Mouse (Mus musculus): ENCODE measurements at regions not wholly inside any gene's neighbourhood (a gene's known extent, or its start where the extent isn't known, plus 50 kb on each side); places are given as distances from the start of the nearest gene placed in this dataset.
A peak's percentile ranks its signal among the peaks of the same experiment; 100 is the strongest.

DNA sequence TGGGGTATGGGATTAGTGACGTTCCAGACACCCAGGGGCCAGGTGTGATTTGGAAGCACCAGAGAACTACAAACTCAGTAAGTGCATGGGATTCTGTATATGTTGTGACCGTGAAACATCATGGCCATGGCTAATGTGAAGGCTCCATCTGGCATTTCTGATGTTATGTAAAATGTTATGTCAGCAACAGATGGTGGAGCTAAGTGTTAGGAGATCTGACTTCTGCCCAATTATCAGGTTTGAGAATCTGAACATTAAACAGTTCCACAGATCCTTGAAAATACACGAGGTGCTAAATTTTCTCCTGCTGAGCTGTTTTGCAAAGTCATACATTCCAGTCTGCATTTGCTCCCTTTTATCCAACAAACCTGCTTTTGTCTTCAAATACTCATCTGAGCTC lies 223.6 kb upstream of the Egfl6 start:
- ATAC-seq (replicated peaks; ENCODE audit: low FRiP score, low TSS enrichment, poor library complexity, severe bottlenecking): no peak

DNA sequence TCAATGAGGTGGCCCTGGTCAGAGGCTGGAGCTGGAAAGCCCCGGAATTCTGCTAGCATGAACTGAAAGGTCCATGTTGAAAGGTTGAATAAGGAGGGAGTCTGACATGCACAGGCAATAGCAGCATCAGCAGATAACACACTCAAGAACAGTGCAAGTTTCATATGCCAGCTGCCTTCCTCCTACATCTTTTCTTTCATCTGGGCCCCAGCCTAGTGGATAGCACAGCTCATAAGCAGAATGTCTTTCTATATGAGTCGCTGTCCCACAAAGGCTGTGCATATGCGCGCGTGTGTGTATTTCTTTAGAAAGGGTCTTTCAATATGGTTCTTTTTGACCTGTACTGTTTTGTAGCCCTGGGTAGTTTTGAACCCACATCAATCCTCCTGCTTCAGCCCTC lies 222.7 kb upstream of the Egfl6 start:
- ATAC-seq (replicated peaks; ENCODE audit: low FRiP score, low TSS enrichment, poor library complexity, severe bottlenecking): no peak

DNA sequence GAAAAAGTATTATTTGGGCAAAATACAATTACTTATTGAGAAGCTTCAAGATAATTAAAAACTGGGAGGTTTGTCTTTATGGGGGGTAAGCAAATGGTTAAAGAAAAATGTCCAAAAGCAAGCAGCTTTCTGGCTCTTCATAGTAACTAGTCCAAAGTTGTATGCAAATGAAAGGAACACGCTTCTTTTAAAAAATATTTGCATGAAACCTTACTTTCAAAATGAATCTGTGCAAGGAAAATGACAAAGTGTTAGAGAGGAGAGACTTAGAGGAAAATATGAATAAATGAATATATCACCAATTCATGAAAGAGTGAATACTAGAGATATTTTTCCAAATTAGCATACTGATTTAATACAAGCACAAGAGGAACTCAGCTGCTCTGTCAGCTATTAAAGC lies 220.4 kb upstream of the Egfl6 start:
- no peak for ATAC-seq (replicated peaks; ENCODE audit: low FRiP score, low TSS enrichment, poor library complexity, severe bottlenecking)

GRCm38 (mm10) chrX:166805480-166805879 lies 220.0 kb upstream of the Egfl6 start:
- ATAC-seq (replicated peaks; ENCODE audit: low FRiP score, low TSS enrichment, poor library complexity, severe bottlenecking): no peak

DNA sequence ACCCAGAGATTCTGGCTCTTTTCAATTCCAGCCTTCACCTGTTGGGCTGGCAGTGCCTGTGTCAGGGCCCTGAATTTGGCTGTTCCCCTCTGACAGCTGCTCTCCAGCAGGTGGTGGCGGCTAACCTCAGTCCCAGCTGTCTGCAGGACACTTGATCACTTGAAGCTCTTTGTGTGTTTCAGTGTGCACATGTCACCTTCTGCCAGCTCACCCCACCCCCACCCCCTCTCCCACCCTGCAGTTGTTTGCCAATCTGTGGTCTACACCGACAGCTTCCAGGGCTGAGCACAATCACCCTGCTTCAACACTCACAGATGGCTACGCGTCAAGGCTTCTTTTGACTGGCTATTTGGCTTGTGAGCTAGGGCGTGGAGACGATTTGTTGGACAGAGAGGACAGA lies 217.7 kb upstream of the Egfl6 start:
- ATAC-seq (replicated peaks; ENCODE audit: low FRiP score, low TSS enrichment, poor library complexity, severe bottlenecking): no peak

DNA sequence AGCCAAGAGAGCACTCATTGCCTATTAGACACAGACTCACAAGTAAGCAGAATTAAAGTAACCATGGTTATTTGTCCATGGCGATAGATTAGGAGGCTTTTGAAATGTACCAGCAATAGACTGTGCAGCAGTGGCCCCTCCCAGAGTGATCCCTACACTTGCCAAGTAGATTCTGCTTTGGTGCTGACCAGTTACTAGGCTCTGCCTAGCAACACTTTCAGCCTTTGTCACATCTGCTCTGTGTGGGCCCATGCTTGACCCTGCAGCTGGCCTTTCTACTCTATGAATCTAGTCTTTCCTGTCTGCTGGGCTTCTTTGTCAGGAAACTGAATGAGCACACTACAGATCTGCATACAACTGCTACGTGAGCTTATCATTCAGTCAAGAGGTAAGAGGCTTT lies 215.5 kb upstream of the Egfl6 start:
- no peak for ATAC-seq (replicated peaks; ENCODE audit: low FRiP score, low TSS enrichment, poor library complexity, severe bottlenecking)

- no peak for ATAC-seq (replicated peaks; ENCODE audit: low FRiP score, low TSS enrichment, poor library complexity, severe bottlenecking)
Measured at GRCm38 (mm10) chrX:166795651-166796050, 210.1 kb upstream of the Egfl6 start.

GRCm38 (mm10) chrX:166789031-166789430 lies 203.5 kb upstream of the Egfl6 start:
- no peak for ATAC-seq (replicated peaks; ENCODE audit: low FRiP score, low TSS enrichment, poor library complexity, severe bottlenecking)

GRCm38 (mm10) chrX:166787137-166787536 lies 201.6 kb upstream of the Egfl6 start:
- ATAC-seq (replicated peaks; ENCODE audit: low FRiP score, low TSS enrichment, poor library complexity, severe bottlenecking): peak; percentile 49; the same call in 1 of the 2 replicates

GRCm38 (mm10) chrX:166785615-166786014 lies 200.1 kb upstream of the Egfl6 start:
- peak; percentile 71 for ATAC-seq (replicated peaks; ENCODE audit: low FRiP score, low TSS enrichment, poor library complexity, severe bottlenecking)

DNA sequence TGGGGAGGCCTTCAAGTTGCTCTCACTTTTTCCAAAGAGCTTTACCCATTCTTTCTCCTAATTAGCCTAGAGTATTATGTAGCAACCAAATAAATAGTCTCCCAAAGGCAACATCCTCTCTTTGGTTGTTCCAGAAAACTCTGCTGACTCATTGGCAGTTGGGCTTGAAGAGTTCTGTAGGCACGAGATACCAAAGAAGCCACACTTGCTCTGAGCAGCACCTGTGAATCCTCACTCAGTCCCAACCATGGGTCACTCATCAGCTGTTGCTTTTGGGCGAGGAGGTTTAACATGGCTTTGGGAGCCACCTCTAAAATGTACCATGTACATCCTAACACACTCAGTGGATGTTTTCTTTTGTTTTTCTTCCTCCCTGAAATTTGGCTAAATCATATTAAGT lies 197.9 kb upstream of the Egfl6 start:
- ATAC-seq (replicated peaks; ENCODE audit: low FRiP score, low TSS enrichment, poor library complexity, severe bottlenecking): peak; percentile 87

DNA sequence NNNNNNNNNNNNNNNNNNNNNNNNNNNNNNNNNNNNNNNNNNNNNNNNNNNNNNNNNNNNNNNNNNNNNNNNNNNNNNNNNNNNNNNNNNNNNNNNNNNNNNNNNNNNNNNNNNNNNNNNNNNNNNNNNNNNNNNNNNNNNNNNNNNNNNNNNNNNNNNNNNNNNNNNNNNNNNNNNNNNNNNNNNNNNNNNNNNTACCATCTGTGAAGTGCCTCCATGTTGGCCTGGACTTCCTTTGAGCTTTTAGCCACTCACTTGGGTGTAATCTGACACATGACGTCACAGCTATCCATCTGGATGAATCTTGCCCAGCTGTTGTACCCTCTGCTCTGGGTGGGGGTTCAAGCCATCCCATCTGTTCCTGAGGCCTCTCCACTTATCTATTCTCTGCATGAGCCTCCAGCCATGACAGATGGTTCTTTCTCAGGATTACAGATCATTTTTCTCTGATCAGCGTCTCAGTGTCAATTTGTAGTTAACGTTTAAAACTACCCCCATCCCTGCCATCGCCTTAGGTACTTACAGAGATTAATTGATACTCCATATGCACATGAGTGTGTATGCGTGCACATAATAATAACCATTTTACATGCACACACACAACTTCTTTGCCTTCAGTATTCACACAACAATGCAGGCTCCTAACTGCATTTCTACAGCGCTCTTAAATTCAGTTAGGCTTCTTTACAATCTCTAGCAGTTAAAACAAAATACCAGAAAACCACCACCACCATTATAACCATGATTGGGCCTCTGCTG lies 194.0 kb upstream of the Egfl6 start:
- ATAC-seq (replicated peaks; ENCODE audit: low FRiP score, low TSS enrichment, poor library complexity, severe bottlenecking): peak; percentile 44; the same call in 1 of the 2 replicates

DNA sequence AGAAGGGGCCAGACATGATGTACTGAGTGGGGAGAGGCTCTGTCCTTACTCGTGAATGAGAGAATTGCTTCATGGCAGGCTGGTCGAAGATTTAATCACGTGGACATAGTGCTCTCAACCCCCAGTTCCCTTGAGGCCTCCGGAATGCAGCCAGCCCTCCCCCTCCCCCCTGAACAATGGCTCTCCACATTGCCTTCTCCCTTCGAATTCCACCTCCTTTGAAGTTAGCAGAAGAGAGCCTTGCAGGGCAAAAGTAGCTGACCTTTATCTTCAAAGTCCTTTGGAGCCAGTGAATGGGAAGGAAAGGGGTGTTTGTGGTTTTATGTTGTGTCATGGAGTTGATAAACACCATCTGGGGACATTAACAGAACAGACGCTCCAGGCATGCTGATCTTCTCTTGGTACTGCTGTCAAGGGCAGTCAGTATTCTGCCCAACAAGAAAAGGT lies 187.9 kb upstream of the Egfl6 start:
- ATAC-seq (replicated peaks; ENCODE audit: low FRiP score, low TSS enrichment, poor library complexity, severe bottlenecking): peak; percentile 97

GRCm38 (mm10) chrX:166766991-166767390 lies 181.5 kb upstream of the Egfl6 start:
- ATAC-seq (replicated peaks; ENCODE audit: low FRiP score, low TSS enrichment, poor library complexity, severe bottlenecking): no peak

DNA sequence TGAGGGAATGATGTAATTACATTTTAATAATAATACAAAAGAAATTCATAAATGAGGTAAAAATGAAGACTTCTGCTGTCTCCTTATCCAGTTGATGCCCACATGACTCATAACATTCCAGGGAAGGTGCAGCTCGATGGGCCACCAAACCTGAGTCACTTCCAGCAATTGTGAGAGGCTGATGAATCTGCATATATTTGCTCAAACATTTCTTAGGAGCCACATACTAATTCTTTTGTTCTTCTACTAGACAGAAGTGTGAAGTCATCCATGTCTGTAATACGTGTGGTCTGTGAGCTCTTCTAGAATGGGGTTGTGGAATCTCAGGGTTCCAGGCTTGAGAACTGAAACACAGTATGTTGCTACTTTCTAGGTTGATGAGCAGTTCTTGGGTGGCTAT lies 180.1 kb upstream of the Egfl6 start:
- ATAC-seq (replicated peaks; ENCODE audit: low FRiP score, low TSS enrichment, poor library complexity, severe bottlenecking): no peak

GRCm38 (mm10) chrX:166762098-166762497 lies 176.6 kb upstream of the Egfl6 start:
- ATAC-seq (replicated peaks; ENCODE audit: low FRiP score, low TSS enrichment, poor library complexity, severe bottlenecking): peak; percentile 99

DNA sequence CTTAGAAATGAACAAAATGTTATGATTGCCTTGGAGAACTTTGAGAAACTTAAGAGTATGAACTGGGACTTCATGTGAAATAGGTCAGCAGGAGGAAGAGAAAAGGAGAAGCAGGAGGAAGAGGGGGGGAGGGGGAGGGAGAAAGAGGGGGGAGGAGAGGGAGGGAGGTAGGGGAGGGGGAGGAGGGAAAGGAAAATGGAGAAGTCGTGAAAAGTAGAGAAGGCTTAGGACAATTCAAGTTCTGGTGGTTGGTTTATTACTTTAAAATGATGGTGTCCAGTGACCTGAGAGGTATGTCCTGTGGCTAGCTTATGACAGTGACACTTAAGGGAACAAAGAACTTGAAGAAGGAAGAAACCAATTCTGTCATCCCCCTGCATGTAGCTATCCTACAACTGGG lies 171.6 kb upstream of the Egfl6 start:
- ATAC-seq (replicated peaks; ENCODE audit: low FRiP score, low TSS enrichment, poor library complexity, severe bottlenecking): no peak

GRCm38 (mm10) chrX:166754967-166755654 lies 169.6 kb upstream of the Egfl6 start:
- peak; percentile 91 for ATAC-seq (replicated peaks; ENCODE audit: low FRiP score, low TSS enrichment, poor library complexity, severe bottlenecking)

- ATAC-seq (replicated peaks; ENCODE audit: low FRiP score, low TSS enrichment, poor library complexity, severe bottlenecking): no peak
Measured at GRCm38 (mm10) chrX:166749055-166749679, 163.6 kb upstream of the Egfl6 start.

GRCm38 (mm10) chrX:166731354-166731753 lies 145.8 kb upstream of the Egfl6 start:
- no peak for ATAC-seq (replicated peaks; ENCODE audit: low FRiP score, low TSS enrichment, poor library complexity, severe bottlenecking)

DNA sequence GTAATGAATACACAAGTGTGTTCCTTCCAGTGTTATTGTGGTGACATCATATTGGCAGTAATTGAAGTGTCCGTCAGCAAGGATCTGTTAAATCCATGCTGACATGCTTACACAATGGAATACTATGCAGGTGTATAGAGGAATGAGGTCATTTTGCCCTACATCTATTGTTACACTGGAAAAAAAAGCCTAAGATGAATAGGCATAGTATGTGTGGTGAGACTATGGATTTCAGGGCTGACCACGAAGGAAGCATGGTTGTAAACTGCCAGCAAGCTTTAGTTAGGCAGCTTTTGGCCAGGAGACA lies 143.1 kb upstream of the Egfl6 start:
- ATAC-seq (replicated peaks; ENCODE audit: low FRiP score, low TSS enrichment, poor library complexity, severe bottlenecking): no peak

Measured in megakaryocyte-erythroid progenitor cell, adult 5-6 weeks (primary cell).